Comparison of ENCODE assay signal across 24 mouse cellular contexts in genomic region chr12:40828025-40828424, GRCm38 (mm10).
DNase-seq lines count a peak whose midpoint lies in the region; ATAC-seq and TF ChIP-seq lines count a peak whose summit lies in the region.
"Had no signal": no experiment of that assay in that cellular context is flagged by ENCODE, and none has a peak within 500 bp of the region (broad histone marks: within the 10 kb centered on the region; RNA-seq: fewer than 3 reads in every experiment).

No protein-coding gene starts in this region.

- no peaks in the 10 kb centered on the region for H3K36me3 ChIP-seq in intestine, embryonic 14.5 days (ENCODE audit: control insufficient read depth, insufficient read depth, low read length)
- no peaks in the 10 kb centered on the region for H3K36me3 ChIP-seq in intestine, postnatal 0 days (ENCODE audit: control insufficient read depth, insufficient read depth)
- H3K36me3 ChIP-seq in neural tube, embryonic 13.5 days, result peaks cover 27% of the 10 kb centered on the region
- H3K36me3 ChIP-seq in neural tube, embryonic 15.5 days, result peaks cover 23% of the 10 kb centered on the region
- H3K36me3 ChIP-seq in midbrain, postnatal 0 days (ENCODE audit: insufficient read depth, low read length), result peaks cover 7% of the 10 kb centered on the region; the same call in 1 of the 2 replicates
- H3K36me3 ChIP-seq: G1E had no signal

- peak; percentile 29 to 39 for DNase-seq in cerebellum, postnatal 10 days
- no peak for DNase-seq in cerebellum, adult 11-12 months
- peak; percentile 10 for DNase-seq in intestine, embryonic 14.5 days (ENCODE audit: low spot score)
- peak; percentile 40 for DNase-seq in midbrain, postnatal 0 days (ENCODE audit: low spot score)
- DNase-seq in embryo, embryonic 10.5 days (ENCODE audit: low spot score), result no peak
- DNase-seq: adrenal gland, postnatal 10 days; gastrocnemius, postnatal 14 days; heart, adult 2 months; heart, postnatal 4 days; kidney, adult 18-20 months; lung, adult 18-20 months; right cerebral cortex, adult 18-20 months had no signal

- no peaks in the 10 kb centered on the region for H3K9me3 ChIP-seq in intestine, embryonic 14.5 days (ENCODE audit: control insufficient read depth, low read length)
- no peaks in the 10 kb centered on the region for H3K9me3 ChIP-seq in intestine, postnatal 0 days (ENCODE audit: control insufficient read depth)
- no peaks in the 10 kb centered on the region for H3K9me3 ChIP-seq in neural tube, embryonic 13.5 days
- H3K9me3 ChIP-seq in neural tube, embryonic 15.5 days (replicated peaks), result no peaks in the 10 kb centered on the region
- H3K9me3 ChIP-seq in midbrain, postnatal 0 days (ENCODE audit: low read length), result no peaks in the 10 kb centered on the region
- H3K9me3 ChIP-seq: embryonic facial prominence, embryonic 12.5 days; G1E; midbrain, embryonic 12.5 days had no signal

- H3K4me2 ChIP-seq in intestine, embryonic 14.5 days (ENCODE audit: low read length), result no peak overlapping the region
- no peak overlapping the region for H3K4me2 ChIP-seq in intestine, postnatal 0 days (replicated peaks; ENCODE audit: low read depth)
- H3K4me2 ChIP-seq in neural tube, embryonic 13.5 days, result no peak overlapping the region
- H3K4me2 ChIP-seq in neural tube, embryonic 15.5 days, result no peak overlapping the region
- H3K4me2 ChIP-seq in midbrain, postnatal 0 days (ENCODE audit: low read depth, low read length, poor library complexity, severe bottlenecking), result no peak overlapping the region
- H3K4me2 ChIP-seq: embryonic facial prominence, embryonic 12.5 days; liver, embryonic 11.5 days; midbrain, embryonic 12.5 days had no signal

- no peak for ATAC-seq in intestine, embryonic 14.5 days (replicated peaks; ENCODE audit: low FRiP score, low TSS enrichment, low read depth)
- ATAC-seq in intestine, postnatal 0 days, result no peak
- peak; percentile 63 for ATAC-seq in neural tube, embryonic 13.5 days (ENCODE audit: low read depth)
- no peak for ATAC-seq in neural tube, embryonic 15.5 days (ENCODE audit: low FRiP score)
- no peak for ATAC-seq in midbrain, postnatal 0 days (ENCODE audit: low FRiP score)
- ATAC-seq: activated CD4-positive, CD25-positive, alpha-beta regulatory T cell, adult 4 months had no signal

- no peak overlapping the region for H3K4me3 ChIP-seq in intestine, embryonic 14.5 days (ENCODE audit: low read depth, low read length)
- no peak overlapping the region for H3K4me3 ChIP-seq in intestine, postnatal 0 days (ENCODE audit: low read depth, low read length)
- no peak overlapping the region for H3K4me3 ChIP-seq in neural tube, embryonic 13.5 days
- H3K4me3 ChIP-seq in neural tube, embryonic 15.5 days (replicated peaks), result no peak overlapping the region
- no peak overlapping the region for H3K4me3 ChIP-seq in midbrain, postnatal 0 days (ENCODE audit: low read depth, low read length)
- H3K4me3 ChIP-seq: embryonic facial prominence, embryonic 12.5 days; erythroblast, embryonic 14.5 days; heart, adult 2 months; left cerebral cortex, adult 2 months; midbrain, embryonic 12.5 days had no signal

- no peaks in the 10 kb centered on the region for H3K27me3 ChIP-seq in intestine, embryonic 14.5 days (replicated peaks; ENCODE audit: control insufficient read depth, insufficient read depth, low read length)
- H3K27me3 ChIP-seq in intestine, postnatal 0 days (replicated peaks; ENCODE audit: control insufficient read depth, insufficient read depth, low read length), result no peaks in the 10 kb centered on the region
- no peaks in the 10 kb centered on the region for H3K27me3 ChIP-seq in neural tube, embryonic 13.5 days
- H3K27me3 ChIP-seq in neural tube, embryonic 15.5 days (replicated peaks), result no peaks in the 10 kb centered on the region
- no peaks in the 10 kb centered on the region for H3K27me3 ChIP-seq in midbrain, postnatal 0 days (ENCODE audit: insufficient read depth, low read length)
- H3K27me3 ChIP-seq: embryonic facial prominence, embryonic 12.5 days; midbrain, embryonic 12.5 days had no signal

- H3K4me1 ChIP-seq in intestine, embryonic 14.5 days (replicated peaks; ENCODE audit: control insufficient read depth, insufficient read depth, low read length), result no peaks in the 10 kb centered on the region; the same call in 1 of the 2 replicates
- no peaks in the 10 kb centered on the region for H3K4me1 ChIP-seq in intestine, postnatal 0 days (replicated peaks; ENCODE audit: control insufficient read depth, insufficient read depth, low read length)
- no peaks in the 10 kb centered on the region for H3K4me1 ChIP-seq in neural tube, embryonic 13.5 days (replicated peaks)
- H3K4me1 ChIP-seq in neural tube, embryonic 15.5 days, result no peaks in the 10 kb centered on the region
- no peaks in the 10 kb centered on the region for H3K4me1 ChIP-seq in midbrain, postnatal 0 days (ENCODE audit: insufficient read depth, low read length)
- H3K4me1 ChIP-seq: midbrain, embryonic 12.5 days had no signal

- H3K27ac ChIP-seq in intestine, embryonic 14.5 days (ENCODE audit: low read depth), result no peak overlapping the region
- no peak overlapping the region for H3K27ac ChIP-seq in intestine, postnatal 0 days (ENCODE audit: low read depth, low read length)
- no peak overlapping the region for H3K27ac ChIP-seq in neural tube, embryonic 13.5 days (replicated peaks)
- no peak overlapping the region for H3K27ac ChIP-seq in neural tube, embryonic 15.5 days (replicated peaks)
- no peak overlapping the region for H3K27ac ChIP-seq in midbrain, postnatal 0 days (ENCODE audit: low read depth, low read length)
- H3K27ac ChIP-seq: embryonic facial prominence, embryonic 12.5 days; heart, adult 2 months; kidney, postnatal 0 days; left cerebral cortex, adult 2 months; midbrain, embryonic 12.5 days; stomach, postnatal 0 days had no signal

- TF ChIP-seq CTCF in intestine, postnatal 0 days (IDR thresholded peaks at IDR 0.05; ENCODE audit: low read depth), result no peak
- TF ChIP-seq CTCF in midbrain, postnatal 0 days (IDR thresholded peaks at IDR 0.05), result no peak

- H3K9ac ChIP-seq in intestine, embryonic 14.5 days (ENCODE audit: low read length), result no peak overlapping the region
- H3K9ac ChIP-seq in intestine, postnatal 0 days (ENCODE audit: low read depth, low read length), result no peak overlapping the region
- no peak overlapping the region for H3K9ac ChIP-seq in neural tube, embryonic 13.5 days
- H3K9ac ChIP-seq in neural tube, embryonic 15.5 days (replicated peaks), result no peak overlapping the region
- no peak overlapping the region for H3K9ac ChIP-seq in midbrain, postnatal 0 days (replicated peaks; ENCODE audit: low read length, poor library complexity, severe bottlenecking)
- H3K9ac ChIP-seq: embryonic facial prominence, embryonic 12.5 days; midbrain, embryonic 12.5 days had no signal

Comparison
In these comparisons a context has a peak if more than half of its experiments do, and no peak if none do; other contexts are left out.
1. DNase-seq: peak in cerebellum, postnatal 10 days (2 of 2), intestine, embryonic 14.5 days (single experiment) and midbrain, postnatal 0 days (single experiment); none in cerebellum, adult 11-12 months (single experiment) and embryo, embryonic 10.5 days (single experiment).